Mouse (Mus musculus): ENCODE results near the gene 4922502D21Rik.

DNA sequence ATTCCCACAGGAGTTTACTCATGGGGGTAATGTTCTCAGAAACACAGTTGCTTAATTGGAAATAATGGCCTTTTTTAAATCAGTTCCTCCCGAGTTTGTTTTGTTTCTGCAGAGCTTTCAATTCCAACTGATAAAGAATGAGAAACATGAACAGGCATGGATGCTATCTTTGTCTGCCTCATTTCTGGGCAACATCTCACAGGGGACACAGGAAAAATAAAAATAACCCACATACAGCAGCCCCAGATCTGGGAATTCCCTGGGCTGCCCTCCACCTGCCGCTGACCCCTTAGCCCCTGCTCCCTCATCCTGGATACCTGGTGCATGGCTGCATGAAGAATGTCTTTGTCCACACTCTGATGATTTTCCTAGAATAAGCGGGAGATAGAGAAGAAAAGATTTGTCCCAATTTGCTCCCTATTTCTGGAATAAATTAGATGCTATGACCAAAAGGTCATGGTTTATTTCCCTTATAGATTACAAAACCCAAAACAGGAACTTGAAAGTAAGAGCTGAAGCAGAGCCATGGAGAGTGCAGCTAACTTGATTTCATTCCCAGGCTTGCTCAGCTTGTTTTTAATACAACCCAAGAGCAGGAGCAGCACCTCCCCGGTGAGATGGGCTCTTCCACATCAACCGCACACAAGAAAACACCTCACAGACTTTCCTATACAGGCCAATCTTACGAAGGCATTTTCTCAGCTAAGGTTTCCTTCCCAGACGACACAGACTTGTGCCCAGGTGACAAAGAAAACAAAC is 38.0 kb upstream of the 4922502D21Rik start:
- TF ChIP-seq POLR2A (IDR thresholded peaks at IDR 0.05; ENCODE audit: borderline replicate concordance, low read depth, low read length), result no peak
- TF ChIP-seq CTCF (IDR thresholded peaks at IDR 0.05; ENCODE audit: low read depth, low read length), result no peak
